Comparison of ENCODE assay signal across 27 mouse cellular contexts in the genomic region with DNA sequence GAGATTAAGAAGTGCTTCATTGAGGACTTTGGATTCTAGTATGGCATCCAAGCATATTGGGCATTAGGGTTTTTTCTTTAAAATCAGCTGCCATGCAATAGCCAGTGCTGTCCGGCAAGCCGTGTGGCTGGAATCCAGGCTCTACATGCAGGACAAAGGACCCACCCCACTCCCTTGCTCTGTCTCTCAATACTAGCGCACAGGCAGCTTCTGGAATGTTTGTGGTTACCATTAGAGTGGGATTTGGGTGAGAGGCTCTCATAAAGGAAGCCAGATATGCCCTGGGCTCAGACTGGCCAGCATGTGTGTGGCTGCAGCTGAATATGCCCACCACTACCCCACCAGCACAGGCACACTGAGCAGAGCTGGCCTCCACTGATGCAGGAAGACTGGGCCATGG. TPM values are rescaled to one million over a fixed set of nuclear protein-coding genes. Genes with fewer than 3 reads are reported as not detected.
A peak's percentile ranks its signal among the peaks of the same experiment; 100 is the strongest.
DNase-seq lines count a peak whose midpoint lies in the region; ATAC-seq and TF ChIP-seq lines count a peak whose summit lies in the region.
"Had no signal": no experiment of that assay in that cellular context is flagged by ENCODE, and none has a peak within 500 bp of the region (broad histone marks: within the 10 kb centered on the region; RNA-seq: fewer than 3 reads in every experiment).

No protein-coding gene starts in this region.

- H3K4me2 ChIP-seq in intestine, embryonic 16.5 days (ENCODE audit: low read depth, low read length): peak overlapping the region; percentile 39
- H3K4me2 ChIP-seq: embryonic facial prominence, embryonic 12.5 days; forebrain, embryonic 13.5 days; heart, embryonic 13.5 days had no signal

- no peak for ATAC-seq in megakaryocyte, adult 5-6 weeks (ENCODE audit: poor library complexity, severe bottlenecking)
- peak; percentile 8 for ATAC-seq in intestine, embryonic 16.5 days
- ATAC-seq: CD4-positive, CD25-positive, alpha-beta regulatory T cell, adult 4 months; forebrain, embryonic 13.5 days; forebrain, embryonic 16.5 days; hindbrain, embryonic 16.5 days had no signal

- WGBS in intestine, embryonic 16.5 days: 60% methylated on average over 3 of the region's 3 CpGs
- 43% methylated on average over 3 of the region's 3 CpGs for WGBS in small intestine, adult 2 months

- H3K4me1 ChIP-seq in megakaryocyte, embryonic 14.5 days: peaks cover 67% of the 10 kb centered on the region
- H3K4me1 ChIP-seq in intestine, embryonic 16.5 days (ENCODE audit: control insufficient read depth, insufficient read depth, low read length): peaks cover 22% of the 10 kb centered on the region
- H3K4me1 ChIP-seq in small intestine, adult 2 months (ENCODE audit: control insufficient read depth, insufficient read depth, insufficient read length, low read length): peaks cover 26% of the 10 kb centered on the region
- H3K4me1 ChIP-seq: embryonic facial prominence, embryonic 12.5 days; forebrain, embryonic 10.5 days; forebrain, embryonic 13.5 days had no signal

- TF ChIP-seq CTCF in small intestine, adult 2 months (IDR thresholded peaks at IDR 0.05; ENCODE audit: extremely low read depth, insufficient read length, insufficient replicate concordance, low read depth, low read length): no peak

- H3K9me3 ChIP-seq in megakaryocyte, embryonic 14.5 days: no peaks in the 10 kb centered on the region
- no peaks in the 10 kb centered on the region for H3K9me3 ChIP-seq in intestine, embryonic 16.5 days (ENCODE audit: control insufficient read depth, low read length)
- H3K9me3 ChIP-seq: embryonic facial prominence, embryonic 12.5 days; forebrain, embryonic 10.5 days; forebrain, embryonic 13.5 days; heart, embryonic 10.5 days; heart, embryonic 13.5 days had no signal

- DNase-seq in adipocyte (ENCODE audit: low spot score): peak; percentile 25
- no peak for DNase-seq in left cerebral cortex, postnatal 36 days (ENCODE audit: low spot score in 2 of 2)
- no peak for DNase-seq in natural killer cell, adult 2 months (ENCODE audit: low spot score in 2 of 2)
- DNase-seq in thymus, postnatal 10 days (ENCODE audit: low spot score in 2 of 2): no peak
- DNase-seq: adrenal gland, adult 2 months; adrenal gland, postnatal 14 days; cerebellum, adult 11 months; cerebellum, adult 2 months; cerebellum, adult 9-11 months; cerebellum, postnatal 25 days; gastrocnemius, postnatal 10 days; gastrocnemius, postnatal 36 days; heart, adult 2 months; heart, postnatal 14 days; heart, postnatal 4 days had no signal

- H3K4me3 ChIP-seq in megakaryocyte, embryonic 14.5 days (replicated peaks): peak overlapping the region; percentile 62
- H3K4me3 ChIP-seq in intestine, embryonic 16.5 days (ENCODE audit: low read length): no peak overlapping the region
- H3K4me3 ChIP-seq in small intestine, adult 2 months (ENCODE audit: low read depth, low read length): peak overlapping the region; percentile 7; the same call in 1 of the 2 replicates
- H3K4me3 ChIP-seq: embryonic facial prominence, embryonic 12.5 days; forebrain, embryonic 10.5 days; forebrain, embryonic 13.5 days; heart, adult 2 months; heart, embryonic 10.5 days; heart, embryonic 13.5 days had no signal

- H3K27me3 ChIP-seq in megakaryocyte, embryonic 14.5 days (replicated peaks): no peaks in the 10 kb centered on the region
- no peaks in the 10 kb centered on the region for H3K27me3 ChIP-seq in intestine, embryonic 16.5 days (replicated peaks; ENCODE audit: control insufficient read depth, insufficient read depth, low read length)
- no peaks in the 10 kb centered on the region for H3K27me3 ChIP-seq in small intestine, adult 2 months (ENCODE audit: control insufficient read depth, insufficient read depth, low read length)
- H3K27me3 ChIP-seq: embryonic facial prominence, embryonic 12.5 days; forebrain, embryonic 13.5 days; heart, embryonic 13.5 days had no signal

- H3K9ac ChIP-seq in intestine, embryonic 16.5 days (ENCODE audit: low read depth, low read length): no peak overlapping the region
- H3K9ac ChIP-seq: embryonic facial prominence, embryonic 12.5 days; forebrain, embryonic 13.5 days; heart, embryonic 13.5 days had no signal

- intact Hi-C loops in left cerebral cortex, postnatal 36 days (cut with DNase I): loop anchor here (5.0 kb wide), 1 partner anchor 233 kb away; no protein-coding TSS in a partner anchor

- H3K36me3 ChIP-seq in megakaryocyte, embryonic 14.5 days (replicated peaks; ENCODE audit: low read length): peaks cover 76% of the 10 kb centered on the region
- H3K36me3 ChIP-seq in intestine, embryonic 16.5 days (ENCODE audit: control insufficient read depth, insufficient read depth, low read length): no peaks in the 10 kb centered on the region
- H3K36me3 ChIP-seq in small intestine, adult 2 months (ENCODE audit: control insufficient read depth, insufficient read depth, low read length): peaks cover 42% of the 10 kb centered on the region

- no peak for TF ChIP-seq POLR2A in small intestine, adult 2 months (IDR thresholded peaks at IDR 0.05; ENCODE audit: low read depth, low read length)

- peak overlapping the region; percentile 86 for H3K27ac ChIP-seq in intestine, embryonic 16.5 days (ENCODE audit: low read length)
- H3K27ac ChIP-seq in small intestine, adult 2 months (ENCODE audit: insufficient read depth, low read depth, low read length): peak overlapping the region; percentile 93
- H3K27ac ChIP-seq: embryonic facial prominence, embryonic 12.5 days; forebrain, embryonic 10.5 days; forebrain, embryonic 13.5 days; heart, adult 2 months; heart, embryonic 10.5 days; heart, embryonic 13.5 days had no signal

RNA-seq across cellular contexts. Expression of a gene that starts 26.7 kb away (rescaled TPM):
- 1.7 and 12.8 TPM in 2 replicates for polyA plus RNA-seq in megakaryocyte, embryonic 14.5 days (2012; ENCODE audit: insufficient read depth, low replicate concordance)
- total RNA-seq in megakaryocyte, adult 5-6 weeks (2015): 29.8 and 33.5 TPM in 2 replicates
- total RNA-seq in megakaryocyte, adult 5-6 weeks (2017): 60.1 and 86.5 TPM in 2 replicates
- 43.4 and 46.4 TPM in 2 replicates for polyA plus RNA-seq in intestine, embryonic 16.5 days (2015; fragmentation: Nextera tagmentation; extraction: Ambion mirVana)
- 4.3 and 8.0 TPM in 2 replicates for polyA plus RNA-seq in small intestine, adult 2 months (2012; rRNA removed)
- 10 to 100 TPM; 35.0 to 37.1 TPM for total RNA-seq in left cerebral cortex, postnatal 36 days (2021)
